18 mouse cellular contexts compared by ENCODE assay signal in the genomic region with DNA sequence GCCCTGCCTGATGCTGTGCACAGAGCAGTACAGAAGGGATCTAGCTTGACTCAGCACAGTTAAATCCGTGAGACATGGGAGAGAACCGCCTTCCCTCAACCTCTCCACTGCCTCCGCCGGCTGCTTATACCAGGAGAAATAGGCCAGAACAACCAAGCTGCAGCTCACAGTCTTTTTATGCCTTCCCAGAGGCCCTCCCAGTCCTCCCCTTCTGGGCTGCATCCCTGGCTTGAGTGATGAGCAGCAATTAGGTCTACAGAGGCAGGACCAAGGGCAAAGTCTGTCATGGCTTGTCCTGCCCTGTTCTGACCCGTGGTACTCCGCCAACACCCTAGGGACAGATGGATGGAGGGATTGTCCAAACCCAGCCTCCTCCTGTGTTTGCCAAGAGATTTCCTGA.
DNase-seq lines count a peak whose midpoint lies in the region; ATAC-seq lines count a peak whose summit lies in the region.
"Had no signal": no experiment of that assay in that cellular context is flagged by ENCODE, and none has a peak within 500 bp of the region (broad histone marks: within the 10 kb centered on the region; RNA-seq: fewer than 3 reads in every experiment).

No protein-coding gene starts in this region.

- no peaks in the 10 kb centered on the region for H3K4me1 ChIP-seq in embryonic facial prominence, embryonic 11.5 days (ENCODE audit: control insufficient read depth, insufficient read depth, low read length)
- H3K4me1 ChIP-seq in embryonic facial prominence, embryonic 10.5 days: peaks cover 16% of the 10 kb centered on the region

- no peaks in the 10 kb centered on the region for H3K9me3 ChIP-seq in embryonic facial prominence, embryonic 11.5 days (replicated peaks; ENCODE audit: control insufficient read depth, low read length)
- H3K9me3 ChIP-seq in embryonic facial prominence, embryonic 10.5 days: no peaks in the 10 kb centered on the region
- H3K9me3 ChIP-seq: embryonic facial prominence, embryonic 15.5 days; midbrain, embryonic 10.5 days; neural tube, embryonic 15.5 days had no signal

- H3K4me2 ChIP-seq in embryonic facial prominence, embryonic 11.5 days (ENCODE audit: low read depth, low read length): no peak overlapping the region
- H3K4me2 ChIP-seq: embryonic facial prominence, embryonic 15.5 days; neural tube, embryonic 15.5 days had no signal

- DNase-seq in embryonic facial prominence, embryonic 11.5 days (ENCODE audit: low spot score): no peak
- DNase-seq in embryonic facial prominence, embryonic 10.5 days (ENCODE audit: low spot score): no peak
- peak; percentile 31 to 59 for DNase-seq in layer of hippocampus, adult 18-20 months (ENCODE audit: low spot score in 2 of 2)
- no peak for DNase-seq in layer of hippocampus, postnatal 10 days (ENCODE audit: low spot score in 2 of 2)
- peak; percentile 41 for DNase-seq in right cerebral cortex, postnatal 25 days
- DNase-seq in right cerebral cortex, postnatal 14 days: no peak
- DNase-seq in testis, postnatal 14 days (ENCODE audit: low spot score): peak; percentile 60
- DNase-seq in kidney, adult 18-20 months: no peak
- DNase-seq: B cell, adult 2 months; gastrocnemius, postnatal 10 days; heart, postnatal 36 days; kidney, adult 8-10 months; liver, postnatal 0 days; thymus, adult 2 months had no signal

- H3K27me3 ChIP-seq in embryonic facial prominence, embryonic 11.5 days (ENCODE audit: control insufficient read depth, insufficient read depth, low read length): no peaks in the 10 kb centered on the region
- H3K27me3 ChIP-seq in embryonic facial prominence, embryonic 10.5 days (replicated peaks; ENCODE audit: low read depth, poor library complexity, severe bottlenecking): no peaks in the 10 kb centered on the region
- H3K27me3 ChIP-seq: embryonic facial prominence, embryonic 15.5 days; neural tube, embryonic 15.5 days had no signal

- H3K36me3 ChIP-seq in embryonic facial prominence, embryonic 11.5 days (replicated peaks; ENCODE audit: control insufficient read depth, insufficient read depth, low read depth, low read length): no peaks in the 10 kb centered on the region
- no peaks in the 10 kb centered on the region for H3K36me3 ChIP-seq in embryonic facial prominence, embryonic 10.5 days (replicated peaks)
- H3K36me3 ChIP-seq: embryonic facial prominence, embryonic 15.5 days; midbrain, embryonic 10.5 days; neural tube, embryonic 15.5 days had no signal

- no peak overlapping the region for H3K4me3 ChIP-seq in embryonic facial prominence, embryonic 11.5 days (ENCODE audit: low read depth, low read length)
- H3K4me3 ChIP-seq in embryonic facial prominence, embryonic 10.5 days: no peak overlapping the region
- H3K4me3 ChIP-seq: embryonic facial prominence, embryonic 15.5 days; midbrain, embryonic 10.5 days; neural tube, embryonic 15.5 days had no signal

- H3K9ac ChIP-seq in embryonic facial prominence, embryonic 11.5 days (replicated peaks; ENCODE audit: low read length): no peak overlapping the region
- H3K9ac ChIP-seq: embryonic facial prominence, embryonic 15.5 days; liver, postnatal 0 days; neural tube, embryonic 15.5 days had no signal

- H3K27ac ChIP-seq in embryonic facial prominence, embryonic 11.5 days (replicated peaks; ENCODE audit: low read depth, low read length): no peak overlapping the region
- H3K27ac ChIP-seq in embryonic facial prominence, embryonic 10.5 days (replicated peaks): no peak overlapping the region
- H3K27ac ChIP-seq: midbrain, embryonic 10.5 days; neural tube, embryonic 15.5 days had no signal

- ATAC-seq in embryonic facial prominence, embryonic 11.5 days (replicated peaks; ENCODE audit: insufficient number of reproducible peaks, low FRiP score, low TSS enrichment, low read depth): 0 out of 2 replicates have a peak, but pooled peaks have one; percentile 30
- ATAC-seq: liver, postnatal 0 days; Patski had no signal

- WGBS in embryonic facial prominence, embryonic 11.5 days: 80% methylated on average over 6 of the region's 6 CpGs
- WGBS in embryonic facial prominence, embryonic 10.5 days: 87% methylated on average over 6 of the region's 6 CpGs

Comparison
In these comparisons a context has a peak if more than half of its experiments do, and no peak if none do; other contexts are left out.
1. DNase-seq: peak in layer of hippocampus, adult 18-20 months (2 of 2), right cerebral cortex, postnatal 25 days (single experiment) and testis, postnatal 14 days (single experiment); none in embryonic facial prominence, embryonic 11.5 days (single experiment), embryonic facial prominence, embryonic 10.5 days (single experiment), layer of hippocampus, postnatal 10 days (0 of 2), right cerebral cortex, postnatal 14 days (single experiment) and kidney, adult 18-20 months (single experiment).